Mouse (Mus musculus) MEL (cell line): ENCODE results near the gene Ak4. TPM values are rescaled to one million over a fixed set of nuclear protein-coding genes. Genes with fewer than 3 reads are reported as not detected.

Experiments used
- DNase-seq: peaks from one replicate; pipeline ENCODE4 v3.0.0; 2011; ENCODE audit warnings: low read depth, low spot score
- H3K27ac ChIP-seq: 2 replicates; pipeline ENCODE4 v1.5.1; 2012; ENCODE audit warnings: low read depth, mild to moderate bottlenecking, control low read depth, low read length, moderate library complexity; ENCODE audit not compliant: control insufficient read depth
- H3K27me3 ChIP-seq, 2 experiments: fragments of 150-350 bp in 1 of 2; sonication (generic) in 1 of 2; 2 replicates each; pipeline ENCODE4 v1.6.1; 2012; ENCODE audit warnings: low read length in 2 of 2, mild to moderate bottlenecking in 2 of 2, improper control_type of control experiment in 1 of 2, moderate library complexity in 1 of 2; ENCODE audit not compliant: insufficient read depth in 2 of 2, control insufficient read depth in 1 of 2
- H3K36me3 ChIP-seq, 2 experiments: 2 replicates each; pipeline ENCODE4 v1.6.1; 2012 to 2014; ENCODE audit warnings: low read length in 2 of 2, improper control_type of control experiment in 1 of 2, inconsistent platforms in 1 of 2, mild to moderate bottlenecking in 1 of 2; ENCODE audit not compliant: insufficient read depth in 2 of 2, control insufficient read depth in 1 of 2
- H3K4me1 ChIP-seq, 2 experiments: fragments of 150-350 bp in 1 of 2; sonication (generic) in 1 of 2; 2 replicates each; pipeline ENCODE4 v1.6.1; 2012; ENCODE audit warnings: low read length in 2 of 2, improper control_type of control experiment in 1 of 2, mild to moderate bottlenecking in 1 of 2; ENCODE audit not compliant: insufficient read depth in 2 of 2, control insufficient read depth in 1 of 2
- H3K4me3 ChIP-seq, 2 experiments: fragments of 150-350 bp in 1 of 2; sonication (generic) in 1 of 2; 2 replicates each; pipeline ENCODE4 v1.5.1; 2012; ENCODE audit warnings: low read depth in 2 of 2, low read length in 2 of 2, mild to moderate bottlenecking in 2 of 2, moderate library complexity in 2 of 2, control low read depth in 1 of 2, improper control_type of control experiment in 1 of 2; ENCODE audit not compliant: control insufficient read depth in 1 of 2, insufficient read depth in 1 of 2
- H3K79me2 ChIP-seq: 2 replicates; pipeline ENCODE4 v1.6.1; 2012; ENCODE audit warnings: mild to moderate bottlenecking, low read length, moderate library complexity; ENCODE audit not compliant: control insufficient read depth, poor library complexity, insufficient read depth
- H3K9ac ChIP-seq: 2 replicates; pipeline ENCODE4 v1.6.1; 2012; ENCODE audit warnings: low read depth, mild to moderate bottlenecking, control low read depth, low read length, moderate library complexity; ENCODE audit not compliant: control insufficient read depth, poor library complexity, severe bottlenecking
- H3K9me3 ChIP-seq: fragments of 150-350 bp; sonication (generic); replicated peaks from 2 replicates; pipeline ENCODE4 v1.6.1; 2012; ENCODE audit warnings: mild to moderate bottlenecking, low read length, improper control_type of control experiment, moderate library complexity; ENCODE audit not compliant: insufficient read depth
- BHLHE40 ChIP-seq: IDR thresholded peaks from 2 replicates; pipeline ENCODE4 v1.6.1; 2012; ENCODE audit warnings: low read depth, mild to moderate bottlenecking, inconsistent platforms, low read length, improper control_type of control experiment, borderline replicate concordance
- CTCF ChIP-seq, 3 experiments: IDR thresholded peaks in 2 of 3; conservative IDR thresholded peaks in 1 of 3; 2 replicates each; pipeline ENCODE4 v1.5.1; 2011 to 2012; ENCODE audit warnings: low read length in 3 of 3, low read depth in 2 of 3, mild to moderate bottlenecking in 2 of 3, improper control_type of control experiment in 1 of 3, inconsistent platforms in 1 of 3, mixed read lengths in 1 of 3, moderate library complexity in 1 of 3; ENCODE audit not compliant: control insufficient read depth in 1 of 3, insufficient read depth in 1 of 3, poor library complexity in 1 of 3, severe bottlenecking in 1 of 3
- E2F4 ChIP-seq: IDR thresholded peaks from 2 replicates; pipeline ENCODE4 v1.6.1; 2011; ENCODE audit warnings: low read depth, low read length, improper control_type of control experiment, borderline replicate concordance
- ELF1 ChIP-seq: IDR thresholded peaks from 2 replicates; pipeline ENCODE4 v1.6.1; 2014; ENCODE audit warnings: low read depth, mild to moderate bottlenecking, inconsistent platforms, low read length, improper control_type of control experiment, moderate library complexity
- EP300 ChIP-seq, 2 experiments: IDR thresholded peaks; 2 replicates each; pipeline ENCODE4 v1.6.1; 2011; ENCODE audit warnings: improper control_type of control experiment in 2 of 2, low read length in 2 of 2, low read depth in 1 of 2, mild to moderate bottlenecking in 1 of 2
- ETS1 ChIP-seq: IDR thresholded peaks from 2 replicates; pipeline ENCODE4 v1.6.1; 2012; ENCODE audit warnings: low read depth, mild to moderate bottlenecking, inconsistent platforms, low read length, improper control_type of control experiment, moderate library complexity
- GABPA ChIP-seq: IDR thresholded peaks from 2 replicates; pipeline ENCODE4 v1.6.1; 2012; ENCODE audit warnings: low read depth, mild to moderate bottlenecking, inconsistent platforms, low read length, improper control_type of control experiment, moderate library complexity
- JUND ChIP-seq: IDR thresholded peaks from 2 replicates; pipeline ENCODE4 v1.6.1; 2011; ENCODE audit warnings: low read depth, mild to moderate bottlenecking, improper control_type of control experiment, low read length
- MAZ ChIP-seq: IDR thresholded peaks from 2 replicates; pipeline ENCODE4 v1.6.1; 2012; ENCODE audit warnings: low read depth, mild to moderate bottlenecking, inconsistent platforms, low read length, improper control_type of control experiment
- MEF2A ChIP-seq: IDR thresholded peaks from 2 replicates; pipeline ENCODE4 v1.6.1; 2014; ENCODE audit warnings: low read depth, mild to moderate bottlenecking, inconsistent platforms, low read length, improper control_type of control experiment; ENCODE audit not compliant: poor library complexity, insufficient replicate concordance, severe bottlenecking; ENCODE audit errors: extremely low read depth
- MYB ChIP-seq: IDR thresholded peaks from 2 replicates; pipeline ENCODE4 v1.6.1; 2011; ENCODE audit warnings: mild to moderate bottlenecking, low read depth, low read length, improper control_type of control experiment
- NELFE ChIP-seq: IDR thresholded peaks from 2 replicates; pipeline ENCODE4 v1.6.1; 2011; ENCODE audit warnings: low read depth, low read length, improper control_type of control experiment
- POLR2AphosphoS2 ChIP-seq: IDR thresholded peaks from 2 replicates; pipeline ENCODE4 v1.6.1; 2011; ENCODE audit warnings: low read length, improper control_type of control experiment
- RAD21 ChIP-seq: IDR thresholded peaks from 2 replicates; pipeline ENCODE4 v1.6.1; 2011; ENCODE audit warnings: mild to moderate bottlenecking, low read depth, low read length, improper control_type of control experiment
- RCOR1 ChIP-seq: IDR thresholded peaks from 2 replicates; pipeline ENCODE4 v1.6.1; 2012; ENCODE audit warnings: low read depth, mild to moderate bottlenecking, inconsistent platforms, low read length, improper control_type of control experiment
- SMC3 ChIP-seq: IDR thresholded peaks from 2 replicates; pipeline ENCODE4 v1.6.1; 2011; ENCODE audit warnings: low read depth, low read length, improper control_type of control experiment
- UBTF ChIP-seq: IDR thresholded peaks from 2 replicates; pipeline ENCODE4 v1.6.1; 2012; ENCODE audit warnings: low read depth, mild to moderate bottlenecking, inconsistent platforms, low read length, improper control_type of control experiment, moderate library complexity, borderline replicate concordance; ENCODE audit not compliant: insufficient read depth
- USF1 ChIP-seq: IDR thresholded peaks from 2 replicates; pipeline ENCODE4 v1.6.1; 2014; ENCODE audit warnings: low read depth, mild to moderate bottlenecking, inconsistent platforms, low read length, improper control_type of control experiment, moderate library complexity
- USF2 ChIP-seq, 2 experiments: IDR thresholded peaks; 2 replicates each; pipeline ENCODE4 v1.6.1; 2011 to 2012; ENCODE audit warnings: improper control_type of control experiment in 2 of 2, low read length in 2 of 2, borderline replicate concordance in 1 of 2, inconsistent platforms in 1 of 2, low read depth in 1 of 2, mild to moderate bottlenecking in 1 of 2; ENCODE audit not compliant: insufficient read depth in 1 of 2
- ZC3H11A ChIP-seq: IDR thresholded peaks from 2 replicates; pipeline ENCODE4 v1.6.1; 2012; ENCODE audit warnings: low read depth, mild to moderate bottlenecking, inconsistent platforms, low read length, improper control_type of control experiment
- ZKSCAN1 ChIP-seq: IDR thresholded peaks from 2 replicates; pipeline ENCODE4 v1.6.1; 2012; ENCODE audit warnings: low read depth, mild to moderate bottlenecking, inconsistent platforms, low read length, improper control_type of control experiment, moderate library complexity
- ZMIZ1 ChIP-seq: IDR thresholded peaks from 2 replicates; pipeline ENCODE4 v1.6.1; 2012; ENCODE audit warnings: low read depth, mild to moderate bottlenecking, inconsistent platforms, low read length, improper control_type of control experiment, moderate library complexity
- polyA plus RNA-seq, 2 experiments: library from polyadenylated mRNA; stranded (reverse) in 1 of 2; unstranded in 1 of 2; fragments of >175 nt in 1 of 2; fragments of >200 nt in 1 of 2; gene quantifications; 2 replicates each; pipeline versions ENCODE4 v1.2.1 to v1.2.4; 2012; ENCODE audit warnings: low replicate concordance in 2 of 2, low read depth in 1 of 2; ENCODE audit not compliant: insufficient read length in 2 of 2, insufficient read depth in 1 of 2, missing spikeins in 1 of 2
- total RNA-seq: library from RNA; depleted of rRNA; stranded (reverse); fragments of 300-350 nt; gene quantifications from 2 replicates; pipeline ENCODE4 v1.2.3, GENCODE M21; 2012

The Ak4 gene
- total and polyA plus RNA-seq, 3 experiments, result 18.3 to 25.4 TPM; not detected in 1

- no peak overlapping the region for H3K9ac ChIP-seq
- TF ChIP-seq E2F4 (no peak), ZKSCAN1 (no peak), ELF1 (no peak), JUND (no peak), ZMIZ1 (no peak), NELFE (no peak), USF2 (IDR thresholded peaks at IDR 0.05; ENCODE audit: borderline replicate concordance in 1 of 2, insufficient read depth in 1 of 2, low read depth in 1 of 2, low read length in 2 of 2) (no peak), UBTF (no peak)
- TF ChIP-seq, all 39 proteins: peak for 0
- Histone ChIP-seq H3K27ac (no peak overlapping the region), H3K9me3 (no peaks in the 10 kb centered on the region), H3K27me3 (no peaks in the 10 kb centered on the region), H3K4me1 (no peaks in the 10 kb centered on the region), H3K4me3 (no peak overlapping the region), H3K79me2 (no peaks in the 10 kb centered on the region), H3K36me3 (no peaks in the 10 kb centered on the region)
- DNase-seq, result no peak
These were observed 50.2 kb downstream of the Ak4 start for GRCm38 (mm10) chr4:101469242-101469641.

- no peaks in the 10 kb centered on the region for H3K9me3 ChIP-seq
- H3K4me3 ChIP-seq, result no peak overlapping the region
- H3K9ac ChIP-seq, result no peak overlapping the region
- no peaks in the 10 kb centered on the region for H3K4me1 ChIP-seq
- H3K27ac ChIP-seq, result no peak overlapping the region
- no peak for TF ChIP-seq USF1
- TF ChIP-seq SMC3, result peak; percentile 87
- no peak for TF ChIP-seq GABPA
- TF ChIP-seq POLR2AphosphoS2, result no peak
- peak; percentile 64 for TF ChIP-seq ZC3H11A
- peak; percentile 38 to 76 (median 51) for TF ChIP-seq CTCF (IDR thresholded peaks at IDR 0.05 in 2 of 3, conservative IDR thresholded peaks at IDR 0.05 in 1 of 3; ENCODE audit: control insufficient read depth in 1 of 3, insufficient read depth in 1 of 3, low read depth in 2 of 3, low read length in 3 of 3, poor library complexity in 1 of 3, severe bottlenecking in 1 of 3)
- peak; percentile 78 for TF ChIP-seq RAD21
- H3K27me3 ChIP-seq, result no peaks in the 10 kb centered on the region
- no peaks in the 10 kb centered on the region for H3K79me2 ChIP-seq
- peak; percentile 60 for DNase-seq
- H3K36me3 ChIP-seq, result no peaks in the 10 kb centered on the region
These were observed 51.5 kb downstream of the Ak4 start for GRCm38 (mm10) chr4:101470543-101470942.

GRCm38 (mm10) chr4:101472767-101473166 lies 53.7 kb downstream of the Ak4 start:
- H3K4me1 ChIP-seq, result no peaks in the 10 kb centered on the region
- H3K27me3 ChIP-seq, result no peaks in the 10 kb centered on the region
- H3K79me2 ChIP-seq, result no peaks in the 10 kb centered on the region
- DNase-seq, result no peak
- no peak overlapping the region for H3K27ac ChIP-seq
- no peaks in the 10 kb centered on the region for H3K36me3 ChIP-seq
- H3K9me3 ChIP-seq, result no peaks in the 10 kb centered on the region
- H3K9ac ChIP-seq, result no peak overlapping the region
- H3K4me3 ChIP-seq, result no peak overlapping the region
- TF ChIP-seq RAD21, result no peak
- no peak for TF ChIP-seq ETS1
- no peak for TF ChIP-seq CTCF (IDR thresholded peaks at IDR 0.05 in 2 of 3, conservative IDR thresholded peaks at IDR 0.05 in 1 of 3; ENCODE audit: control insufficient read depth in 1 of 3, insufficient read depth in 1 of 3, low read depth in 2 of 3, low read length in 3 of 3, poor library complexity in 1 of 3, severe bottlenecking in 1 of 3)
- no peak for TF ChIP-seq RCOR1
- TF ChIP-seq MYB, result no peak
- no peak for TF ChIP-seq BHLHE40
- TF ChIP-seq MEF2A, result no peak
- no peak for TF ChIP-seq MAZ
- no peak for TF ChIP-seq USF2 (IDR thresholded peaks at IDR 0.05; ENCODE audit: borderline replicate concordance in 1 of 2, insufficient read depth in 1 of 2, low read depth in 1 of 2, low read length in 2 of 2)
- TF ChIP-seq ELF1, result no peak
- TF ChIP-seq EP300 (IDR thresholded peaks at IDR 0.05; ENCODE audit: low read depth in 1 of 2, low read length in 2 of 2), result no peak
- TF ChIP-seq E2F4, result no peak
